Mouse (Mus musculus) limb, embryonic 15.5 days (tissue): ENCODE data around the gene Itga2b. TPM values are rescaled to one million over a fixed set of nuclear protein-coding genes. Genes with fewer than 3 reads are reported as not detected.

ENCODE experiments used
- ATAC-seq: fragments of 200-750 bp; cut with Nextera tagmentation; 2 replicates; pipeline ENCODE4 v1.8.0; 2017; ENCODE audit warnings: low read depth, moderate TSS enrichment; ENCODE audit not compliant: insufficient number of reproducible peaks, low FRiP score, low TSS enrichment
- H3K27ac ChIP-seq: fragments of 300-500 bp; sonication (generic); 2 replicates; pipeline ENCODE4 v1.5.1; 2015; ENCODE audit warnings: moderate library complexity, mild to moderate bottlenecking, inconsistent platforms
- H3K27me3 ChIP-seq: fragments of 300-500 bp; sonication (generic); 2 replicates; pipeline ENCODE4 v1.6.1; 2015; ENCODE audit warnings: inconsistent platforms
- H3K36me3 ChIP-seq: fragments of 300-500 bp; sonication (generic); 2 replicates; pipeline ENCODE4 v1.6.1; 2015; ENCODE audit warnings: inconsistent platforms
- H3K4me1 ChIP-seq: fragments of 300-500 bp; sonication (generic); 2 replicates; pipeline ENCODE4 v1.6.1; 2015; ENCODE audit warnings: inconsistent platforms
- H3K4me2 ChIP-seq: fragments of 300-500 bp; sonication (generic); 2 replicates; pipeline ENCODE4 v1.6.1; 2015; ENCODE audit warnings: mild to moderate bottlenecking, inconsistent platforms
- H3K4me3 ChIP-seq: fragments of 300-500 bp; sonication (generic); 2 replicates; pipeline ENCODE4 v1.5.1; 2015; ENCODE audit warnings: mild to moderate bottlenecking, inconsistent platforms
- H3K9ac ChIP-seq: fragments of 300-500 bp; sonication (generic); 2 replicates; pipeline ENCODE4 v1.6.1; 2015; ENCODE audit warnings: inconsistent platforms
- H3K9me3 ChIP-seq: fragments of 300-500 bp; sonication (generic); 2 replicates; pipeline ENCODE4 v1.6.1; 2016; ENCODE audit warnings: inconsistent platforms
- WGBS: fragments of 180-500 bp; shearing (Covaris S2); methylation state at CpG from one replicate; pipeline ENCODE4 v1.1.7; 2015; 5-methylcytosine and 5-hydroxymethylcytosine counted together
- polyA plus RNA-seq: library from polyadenylated mRNA; unstranded; fragments of >200 nt; fragmentation: Nextera tagmentation; extraction: Ambion mirVana; gene quantifications from 2 replicates; pipeline ENCODE4 v1.2.1, GENCODE M21; 2015

Gene Itga2b
- polyA plus RNA-seq, 1 experiment from 2014 or later, result 6.9 TPM

DNA sequence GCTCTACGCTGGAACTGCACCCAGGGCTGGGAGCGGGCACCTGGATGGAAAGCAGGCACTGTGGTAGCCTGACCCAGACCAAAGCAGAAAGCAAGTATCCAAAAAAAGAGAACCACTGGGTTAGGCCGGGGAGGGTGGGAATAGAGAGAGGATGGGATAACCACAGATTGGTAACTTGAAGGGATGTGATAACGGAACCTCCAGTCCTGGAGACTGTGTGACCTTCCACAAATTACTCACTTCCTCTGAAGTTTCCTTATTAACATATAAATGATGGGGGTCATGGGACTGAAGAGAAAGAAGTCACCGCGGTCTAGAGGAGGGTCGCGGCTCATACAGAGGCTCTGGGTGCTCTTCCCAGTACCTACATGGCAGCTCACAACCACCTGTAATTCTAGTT, 29.7 kb downstream of the Itga2b start:
- no peak overlapping the region for H3K9ac ChIP-seq
- no peak for ATAC-seq
- no peak overlapping the region for H3K4me3 ChIP-seq
- no peak overlapping the region for H3K4me2 ChIP-seq
- 89% methylated on average over 8 of the region's 8 CpGs for WGBS
- H3K9me3 ChIP-seq, result no peaks in the 10 kb centered on the region
- H3K36me3 ChIP-seq, result peaks cover 63% of the 10 kb centered on the region
- peaks cover 8% of the 10 kb centered on the region for H3K27me3 ChIP-seq
- H3K27ac ChIP-seq, result no peak overlapping the region
- peaks cover 34% of the 10 kb centered on the region for H3K4me1 ChIP-seq

- Histone ChIP-seq H3K9ac (no peak overlapping the region), H3K4me1 (peaks cover 26% of the 10 kb centered on the region), H3K36me3 (peaks cover 71% of the 10 kb centered on the region), H3K27me3 (peaks cover 8% of the 10 kb centered on the region), H3K4me3 (no peak overlapping the region), H3K4me2 (no peak overlapping the region), H3K27ac (no peak overlapping the region), H3K9me3 (no peaks in the 10 kb centered on the region)
- no peak for ATAC-seq
- 79% methylated on average over 14 of the region's 14 CpGs for WGBS
These were observed 30.5 kb downstream of the Itga2b start for GRCm38 (mm10) chr11:102439093-102440082.

DNA sequence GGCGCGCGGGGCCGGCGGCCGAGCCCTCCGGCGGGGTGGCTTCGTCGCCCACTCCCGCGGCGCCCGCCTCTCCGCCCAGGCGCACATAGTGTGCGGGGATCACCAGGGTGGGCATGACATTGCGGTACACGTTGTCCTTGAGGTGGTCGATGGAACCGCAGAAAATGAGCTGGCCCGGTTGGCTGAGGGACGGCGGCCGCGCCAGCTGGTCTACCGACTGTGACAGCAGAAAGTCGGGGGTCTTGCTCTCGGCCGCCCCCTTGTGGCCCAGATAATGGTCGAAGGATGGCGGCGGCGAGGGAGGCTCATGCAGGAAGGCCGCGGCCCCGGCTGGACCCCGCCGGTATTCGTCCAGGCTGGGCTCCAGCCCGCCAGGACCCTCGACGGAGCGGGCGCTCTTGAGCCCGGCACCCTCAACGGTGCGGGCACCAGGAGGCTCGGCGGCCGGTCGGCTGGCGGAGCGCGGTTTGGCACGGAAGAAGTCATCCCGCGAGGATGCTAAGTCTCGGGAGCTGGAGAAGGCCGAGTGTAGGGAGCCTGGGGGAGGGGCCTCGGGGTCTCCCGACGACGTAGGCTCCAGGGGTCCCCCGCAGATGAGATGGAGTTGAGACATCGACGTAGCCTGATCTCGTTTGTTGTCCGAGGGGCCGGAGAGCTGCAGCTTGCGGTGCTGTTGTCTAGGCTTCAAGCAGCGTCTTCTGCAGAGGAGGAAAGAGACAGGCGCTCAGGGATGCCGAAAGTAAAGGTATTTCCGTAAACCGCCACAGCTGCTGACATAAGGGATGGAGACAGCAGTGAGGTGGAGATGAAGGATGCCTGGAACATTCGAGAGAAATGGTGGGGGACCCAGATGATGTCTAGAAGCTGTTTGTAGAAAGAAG, 31.5 kb downstream of the Itga2b start:
- Histone ChIP-seq H3K27ac (no peak overlapping the region; the same call in 1 of the 2 replicates), H3K36me3 (peaks cover 74% of the 10 kb centered on the region), H3K9me3 (no peaks in the 10 kb centered on the region), H3K27me3 (peaks cover 8% of the 10 kb centered on the region), H3K9ac (peak overlapping the region; percentile 39), H3K4me2 (peak overlapping the region; percentile 77), H3K4me1 (peaks cover 25% of the 10 kb centered on the region), H3K4me3 (peak overlapping the region; percentile 45)
- WGBS, result 13% methylated on average over 77 of the region's 77 CpGs
- ATAC-seq, result no peak

GRCm38 (mm10) chr11:102437120-102438061, 32.5 kb downstream of the Itga2b start:
- Histone ChIP-seq H3K4me1 (peaks cover 36% of the 10 kb centered on the region), H3K27ac (peak overlapping the region; percentile 28; the same call in 1 of the 2 replicates), H3K4me3 (peak overlapping the region; percentile 45), H3K4me2 (peak overlapping the region; percentile 77), H3K36me3 (peaks cover 69% of the 10 kb centered on the region), H3K9me3 (no peaks in the 10 kb centered on the region), H3K9ac (peak overlapping the region; percentile 39), H3K27me3 (peaks cover 8% of the 10 kb centered on the region)
- ATAC-seq, result no peak; the same call in 1 of the 2 replicates
- WGBS, result 17% methylated on average over 71 of the region's 87 CpGs

- Histone ChIP-seq H3K27me3 (peaks cover 8% of the 10 kb centered on the region), H3K9ac (no peak overlapping the region), H3K27ac (no peak overlapping the region), H3K4me3 (no peak overlapping the region), H3K36me3 (peaks cover 60% of the 10 kb centered on the region), H3K9me3 (no peaks in the 10 kb centered on the region), H3K4me1 (peaks cover 44% of the 10 kb centered on the region), H3K4me2 (no peak overlapping the region)
- WGBS, result 74% methylated on average over 10 of the region's 10 CpGs
- no peak for ATAC-seq
These were observed 33.5 kb downstream of the Itga2b start for GRCm38 (mm10) chr11:102436471-102436790.

GRCm38 (mm10) chr11:102435754-102436470, 34.0 kb downstream of the Itga2b start:
- Histone ChIP-seq H3K4me1 (peaks cover 48% of the 10 kb centered on the region), H3K4me3 (no peak overlapping the region), H3K9me3 (no peaks in the 10 kb centered on the region), H3K36me3 (peaks cover 55% of the 10 kb centered on the region), H3K9ac (no peak overlapping the region), H3K27ac (no peak overlapping the region), H3K4me2 (no peak overlapping the region), H3K27me3 (peaks cover 8% of the 10 kb centered on the region)
- no peak for ATAC-seq
- 91% methylated on average over 18 of the region's 18 CpGs for WGBS

GRCm38 (mm10) chr11:102434816-102435705, 34.9 kb downstream of the Itga2b start:
- 89% methylated on average over 11 of the region's 11 CpGs for WGBS
- Histone ChIP-seq H3K4me1 (peaks cover 48% of the 10 kb centered on the region), H3K4me2 (no peak overlapping the region), H3K27me3 (peaks cover 8% of the 10 kb centered on the region), H3K4me3 (no peak overlapping the region), H3K36me3 (peaks cover 48% of the 10 kb centered on the region), H3K9ac (no peak overlapping the region), H3K9me3 (no peaks in the 10 kb centered on the region), H3K27ac (no peak overlapping the region)
- no peak; the same call in 1 of the 2 replicates for ATAC-seq

GRCm38 (mm10) chr11:102434406-102434805, 35.5 kb downstream of the Itga2b start:
- peaks cover 53% of the 10 kb centered on the region for H3K4me1 ChIP-seq
- H3K27me3 ChIP-seq, result peaks cover 5% of the 10 kb centered on the region
- no peaks in the 10 kb centered on the region for H3K9me3 ChIP-seq
- H3K9ac ChIP-seq, result no peak overlapping the region
- 13% methylated on average over 7 of the region's 7 CpGs for WGBS
- no peak overlapping the region for H3K4me3 ChIP-seq
- no peak overlapping the region for H3K27ac ChIP-seq
- peaks cover 42% of the 10 kb centered on the region for H3K36me3 ChIP-seq
- no peak overlapping the region for H3K4me2 ChIP-seq
- ATAC-seq, result no peak; the same call in 1 of the 2 replicates

DNA sequence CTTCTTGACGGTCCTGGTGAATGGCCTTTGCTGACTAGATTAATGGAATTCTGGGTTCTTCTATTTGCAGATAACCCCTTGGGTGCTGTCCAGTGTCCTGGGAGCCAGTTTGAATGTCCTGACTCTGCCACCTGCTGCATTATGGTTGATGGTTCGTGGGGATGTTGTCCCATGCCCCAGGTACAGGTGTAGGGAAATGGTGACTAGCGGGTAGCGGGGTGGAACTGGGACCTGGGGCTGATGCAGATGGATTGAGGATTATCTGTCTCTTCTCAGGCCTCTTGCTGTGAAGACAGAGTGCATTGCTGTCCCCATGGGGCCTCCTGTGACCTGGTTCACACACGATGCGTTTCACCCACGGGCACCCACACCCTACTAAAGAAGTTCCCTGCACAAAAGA, 36.1 kb downstream of the Itga2b start:
- H3K9me3 ChIP-seq, result no peaks in the 10 kb centered on the region
- H3K4me2 ChIP-seq, result no peak overlapping the region
- no peak overlapping the region for H3K4me3 ChIP-seq
- H3K27me3 ChIP-seq, result no peaks in the 10 kb centered on the region
- no peak overlapping the region for H3K9ac ChIP-seq
- H3K4me1 ChIP-seq, result peaks cover 56% of the 10 kb centered on the region
- no peak for ATAC-seq
- no peak overlapping the region for H3K27ac ChIP-seq
- H3K36me3 ChIP-seq, result peaks cover 36% of the 10 kb centered on the region
- 92% methylated on average over 7 of the region's 7 CpGs for WGBS

GRCm38 (mm10) chr11:102432896-102433295, 37.0 kb downstream of the Itga2b start:
- Histone ChIP-seq H3K4me1 (peaks cover 48% of the 10 kb centered on the region), H3K9me3 (no peaks in the 10 kb centered on the region), H3K36me3 (peaks cover 36% of the 10 kb centered on the region), H3K9ac (0 out of 2 replicates have a peak overlapping the region, but pooled peaks have one; percentile 8), H3K27me3 (no peaks in the 10 kb centered on the region), H3K4me2 (no peak overlapping the region), H3K4me3 (no peak overlapping the region), H3K27ac (no peak overlapping the region)
- 90% methylated on average over 6 of the region's 6 CpGs for WGBS
- no peak for ATAC-seq
